Mouse (Mus musculus) forebrain, embryonic 13.5 days (tissue): Measurements from ENCODE around the gene Dpf1. TPM values are rescaled to one million over a fixed set of nuclear protein-coding genes. Genes with fewer than 3 reads are reported as not detected.

Experiments used
- ATAC-seq: fragments of 200-750 bp; cut with Nextera tagmentation; 2 replicates; pipeline ENCODE4 v1.8.0; 2017
- H3K27ac ChIP-seq: fragments of 300-500 bp; sonication (generic); 2 replicates; pipeline ENCODE4 v1.5.1; 2015; ENCODE audit warnings: inconsistent platforms, mild to moderate bottlenecking, moderate library complexity
- H3K27me3 ChIP-seq: fragments of 300-500 bp; sonication (generic); 2 replicates; pipeline ENCODE4 v1.6.1; 2015; ENCODE audit warnings: mild to moderate bottlenecking, inconsistent platforms
- H3K36me3 ChIP-seq: fragments of 300-500 bp; sonication (generic); 2 replicates; pipeline ENCODE4 v1.6.1; 2015; ENCODE audit warnings: mild to moderate bottlenecking, inconsistent platforms; ENCODE audit not compliant: poor library complexity, severe bottlenecking
- H3K4me1 ChIP-seq: fragments of 300-500 bp; sonication (generic); 2 replicates; pipeline ENCODE4 v1.6.1; 2015; ENCODE audit warnings: inconsistent platforms
- H3K4me2 ChIP-seq: fragments of 300-500 bp; sonication (generic); 2 replicates; pipeline ENCODE4 v1.6.1; 2015; ENCODE audit warnings: inconsistent platforms, mild to moderate bottlenecking, moderate library complexity
- H3K4me3 ChIP-seq: fragments of 300-500 bp; sonication (generic); 2 replicates; pipeline ENCODE4 v1.5.1; 2015; ENCODE audit warnings: mild to moderate bottlenecking, inconsistent platforms
- H3K9ac ChIP-seq: fragments of 300-500 bp; sonication (generic); 2 replicates; pipeline ENCODE4 v1.6.1; 2015; ENCODE audit warnings: mild to moderate bottlenecking, inconsistent platforms
- H3K9me3 ChIP-seq: fragments of 300-500 bp; sonication (generic); replicated peaks from 2 replicates; pipeline ENCODE4 v1.6.1; 2016; ENCODE audit warnings: inconsistent platforms
- WGBS: fragments of 180-500 bp; shearing (Covaris S2); methylation state at CpG from one replicate; pipeline ENCODE4 v1.1.7; 2015; 5-methylcytosine and 5-hydroxymethylcytosine counted together
- polyA plus RNA-seq: library from polyadenylated mRNA; unstranded; fragments of >200 nt; fragmentation: Nextera tagmentation; extraction: Ambion mirVana; gene quantifications from 2 replicates; pipeline ENCODE4 v1.2.1, GENCODE M21; 2015

Gene Dpf1
- polyA plus RNA-seq, 1 experiment from 2014 or later, result 165 TPM

DNA sequence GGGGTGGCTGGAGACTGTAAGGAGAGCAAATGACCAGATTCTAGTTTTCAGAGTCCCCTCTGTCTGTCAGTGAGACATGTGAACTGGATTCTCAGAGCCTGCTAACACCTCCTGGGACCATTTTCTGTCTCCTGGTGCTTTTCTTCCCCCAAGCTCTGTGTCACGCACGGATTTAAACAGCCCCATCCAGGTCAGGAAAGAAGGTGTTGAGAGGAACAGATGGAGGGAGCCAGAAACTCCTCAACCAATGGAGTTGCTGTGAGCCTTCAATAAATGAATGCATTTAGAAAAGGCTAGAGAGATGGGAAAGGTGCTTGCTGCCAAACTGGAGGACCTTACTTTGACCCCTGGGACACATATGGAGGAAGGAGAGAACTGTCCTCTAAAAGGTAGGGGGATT is 34.0 kb downstream of the Dpf1 start:
- peaks cover 25% of the 10 kb centered on the region for H3K4me1 ChIP-seq
- no peak overlapping the region for H3K4me3 ChIP-seq
- H3K9me3 ChIP-seq, result no peaks in the 10 kb centered on the region
- no peak for ATAC-seq
- H3K27me3 ChIP-seq, result no peaks in the 10 kb centered on the region
- H3K9ac ChIP-seq, result no peak overlapping the region
- 80% methylated on average over 2 of the region's 2 CpGs for WGBS
- H3K27ac ChIP-seq, result peak overlapping the region; percentile 25; the same call in 1 of the 2 replicates
- H3K4me2 ChIP-seq, result no peak overlapping the region
- H3K36me3 ChIP-seq, result peaks cover 7% of the 10 kb centered on the region; the same call in 1 of the 2 replicates

DNA sequence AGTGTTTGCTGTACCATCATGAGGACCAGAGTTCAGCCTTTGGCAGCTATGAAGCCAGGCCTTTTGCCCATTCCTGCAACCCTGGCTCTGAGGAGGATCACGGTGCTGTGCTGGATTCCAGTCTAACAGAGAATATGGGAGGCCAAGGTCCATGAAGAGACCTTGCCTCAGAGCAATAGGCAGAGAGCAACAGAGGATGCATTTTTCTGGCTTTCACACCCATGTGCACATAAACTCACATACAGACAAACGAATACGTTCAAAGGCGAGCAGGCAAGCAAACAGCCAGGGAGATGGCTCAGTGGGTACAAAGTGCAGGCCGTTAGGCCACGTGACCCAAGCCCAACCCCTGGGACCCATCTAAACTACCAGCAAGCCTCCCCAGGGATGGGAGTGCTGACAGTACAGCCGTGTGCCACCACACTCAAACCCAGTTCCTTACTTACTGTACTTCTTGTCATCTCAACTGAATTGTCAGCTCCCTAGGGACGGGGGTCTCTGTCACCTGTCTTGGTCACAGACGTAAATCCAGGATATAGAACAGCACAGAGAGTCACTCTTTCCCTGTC is 34.7 kb downstream of the Dpf1 start:
- Histone ChIP-seq H3K4me2 (no peak overlapping the region), H3K9me3 (no peaks in the 10 kb centered on the region), H3K36me3 (peaks cover 7% of the 10 kb centered on the region; the same call in 1 of the 2 replicates), H3K9ac (no peak overlapping the region), H3K4me1 (peaks cover 30% of the 10 kb centered on the region), H3K27me3 (no peaks in the 10 kb centered on the region), H3K27ac (no peak overlapping the region; the same call in 1 of the 2 replicates), H3K4me3 (no peak overlapping the region)
- 88% methylated on average over 9 of the region's 9 CpGs for WGBS
- ATAC-seq, result no peak

DNA sequence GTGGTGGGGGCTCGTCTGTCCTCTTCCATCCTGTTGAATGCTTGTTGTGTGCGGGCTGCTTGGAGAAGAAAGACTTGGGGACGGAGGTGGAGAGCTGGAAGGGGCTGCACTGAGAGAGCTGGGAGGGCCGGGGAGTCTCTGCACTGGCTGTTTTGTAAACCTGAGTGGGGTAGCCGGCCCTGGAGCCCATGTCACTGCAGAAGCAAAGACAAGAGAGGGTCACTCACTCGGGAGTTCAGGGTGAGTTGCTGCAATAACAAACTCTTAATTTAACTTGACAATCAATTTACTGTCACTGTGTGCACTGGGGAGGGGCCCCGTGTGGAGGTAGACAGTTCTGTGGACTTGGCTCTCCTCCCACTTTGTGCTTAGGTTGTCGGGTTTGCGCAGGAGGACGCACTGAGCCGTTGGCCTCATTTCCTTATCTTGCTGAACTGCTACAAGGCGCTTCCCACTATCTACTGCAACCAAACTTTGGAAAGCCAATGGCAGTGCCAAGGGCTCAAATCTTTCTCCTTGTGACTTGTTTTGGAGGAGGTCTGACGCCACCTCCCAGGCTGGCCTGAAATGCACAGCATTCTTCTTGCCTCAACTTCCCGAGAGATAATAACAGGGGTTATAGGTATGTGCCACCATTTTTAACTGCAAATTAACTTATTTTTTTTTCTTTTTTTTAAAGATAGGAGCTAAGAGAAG is 35.4 kb downstream of the Dpf1 start:
- 80% methylated on average over 14 of the region's 14 CpGs for WGBS
- H3K4me3 ChIP-seq, result no peak overlapping the region
- no peaks in the 10 kb centered on the region for H3K9me3 ChIP-seq
- H3K36me3 ChIP-seq, result peaks cover 7% of the 10 kb centered on the region; the same call in 1 of the 2 replicates
- no peak for ATAC-seq
- H3K27me3 ChIP-seq, result no peaks in the 10 kb centered on the region
- no peak overlapping the region for H3K27ac ChIP-seq
- H3K9ac ChIP-seq, result no peak overlapping the region
- no peak overlapping the region for H3K4me2 ChIP-seq
- peaks cover 30% of the 10 kb centered on the region for H3K4me1 ChIP-seq

DNA sequence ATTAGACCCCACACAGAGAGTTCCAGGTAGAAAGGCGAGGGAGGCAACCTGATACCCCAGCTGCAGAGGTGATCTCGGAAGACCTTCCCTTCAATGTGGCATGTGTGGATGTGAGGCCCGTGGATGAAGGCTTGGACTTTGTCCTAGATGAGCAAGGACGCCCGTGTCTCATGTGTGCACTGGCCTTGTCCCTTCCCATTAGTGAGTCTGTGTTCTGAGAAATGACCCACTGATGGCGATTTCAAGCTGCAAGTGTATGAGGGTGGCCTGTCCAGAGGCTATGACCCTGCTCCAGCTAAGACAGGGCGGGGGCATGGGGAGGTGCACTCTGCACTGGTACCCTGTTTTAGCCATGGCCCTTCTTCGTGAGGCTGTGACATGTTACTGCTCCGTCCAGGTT is 36.5 kb downstream of the Dpf1 start:
- H3K27ac ChIP-seq, result no peak overlapping the region
- H3K4me2 ChIP-seq, result no peak overlapping the region
- no peak overlapping the region for H3K9ac ChIP-seq
- no peaks in the 10 kb centered on the region for H3K9me3 ChIP-seq
- H3K27me3 ChIP-seq, result no peaks in the 10 kb centered on the region
- 91% methylated on average over 9 of the region's 9 CpGs for WGBS
- ATAC-seq, result no peak
- H3K36me3 ChIP-seq, result peaks cover 7% of the 10 kb centered on the region; the same call in 1 of the 2 replicates
- no peak overlapping the region for H3K4me3 ChIP-seq
- H3K4me1 ChIP-seq, result peaks cover 29% of the 10 kb centered on the region

DNA sequence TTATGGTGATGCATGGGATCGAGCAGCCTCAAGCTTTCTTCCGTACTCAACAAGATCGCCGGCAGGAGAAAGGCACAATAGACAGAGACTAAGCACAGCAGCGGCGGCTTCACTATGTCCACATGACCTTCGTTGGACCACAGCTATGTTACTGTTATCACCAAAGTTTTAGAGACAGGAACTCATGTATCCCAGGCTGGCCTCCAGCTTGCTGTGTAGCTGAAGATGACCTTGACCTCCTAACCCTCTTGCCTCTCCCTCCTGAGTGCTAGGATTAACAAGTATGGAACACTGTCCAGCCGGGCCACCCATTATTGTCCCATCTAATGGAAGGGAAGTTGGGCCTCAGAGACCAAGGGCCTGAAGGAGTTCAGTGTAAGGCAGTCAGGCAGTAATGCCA is 37.1 kb downstream of the Dpf1 start:
- Histone ChIP-seq H3K9me3 (no peaks in the 10 kb centered on the region), H3K4me2 (no peak overlapping the region), H3K36me3 (peaks cover 7% of the 10 kb centered on the region; the same call in 1 of the 2 replicates), H3K27ac (no peak overlapping the region), H3K4me1 (peaks cover 35% of the 10 kb centered on the region), H3K4me3 (no peak overlapping the region), H3K27me3 (no peaks in the 10 kb centered on the region), H3K9ac (no peak overlapping the region)
- ATAC-seq, result no peak
- 90% methylated on average over 8 of the region's 8 CpGs for WGBS

DNA sequence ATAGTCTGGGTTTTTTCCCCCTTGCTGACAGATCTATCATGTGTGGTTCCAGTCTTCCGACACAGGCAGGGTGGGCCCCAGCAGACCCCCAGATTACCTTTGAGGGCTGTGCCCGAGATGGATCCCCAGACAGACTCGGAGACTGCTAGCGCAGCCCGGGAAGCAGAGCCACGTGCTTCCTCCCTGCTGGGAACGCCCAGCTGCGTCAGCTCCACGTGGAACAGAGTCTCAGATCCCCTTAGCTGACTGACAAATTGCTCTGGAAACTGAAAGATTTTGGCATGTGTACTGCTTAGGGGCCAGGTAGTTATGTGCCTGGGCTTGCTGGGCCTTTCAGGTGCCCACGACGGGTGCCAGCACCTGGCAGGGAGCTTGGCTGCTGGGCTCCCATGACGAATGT is 38.0 kb downstream of the Dpf1 start:
- H3K9me3 ChIP-seq, result no peaks in the 10 kb centered on the region
- H3K4me1 ChIP-seq, result peaks cover 44% of the 10 kb centered on the region
- peak overlapping the region; percentile 86 for H3K27ac ChIP-seq
- WGBS, result 57% methylated on average over 12 of the region's 12 CpGs
- 0 out of 2 replicates have a peak overlapping the region, but pooled peaks have one; percentile 50 for H3K9ac ChIP-seq
- no peak; the same call in 1 of the 2 replicates for ATAC-seq
- H3K4me3 ChIP-seq, result no peak overlapping the region
- peaks cover 7% of the 10 kb centered on the region; the same call in 1 of the 2 replicates for H3K36me3 ChIP-seq
- H3K27me3 ChIP-seq, result no peaks in the 10 kb centered on the region
- H3K4me2 ChIP-seq, result no peak overlapping the region

DNA sequence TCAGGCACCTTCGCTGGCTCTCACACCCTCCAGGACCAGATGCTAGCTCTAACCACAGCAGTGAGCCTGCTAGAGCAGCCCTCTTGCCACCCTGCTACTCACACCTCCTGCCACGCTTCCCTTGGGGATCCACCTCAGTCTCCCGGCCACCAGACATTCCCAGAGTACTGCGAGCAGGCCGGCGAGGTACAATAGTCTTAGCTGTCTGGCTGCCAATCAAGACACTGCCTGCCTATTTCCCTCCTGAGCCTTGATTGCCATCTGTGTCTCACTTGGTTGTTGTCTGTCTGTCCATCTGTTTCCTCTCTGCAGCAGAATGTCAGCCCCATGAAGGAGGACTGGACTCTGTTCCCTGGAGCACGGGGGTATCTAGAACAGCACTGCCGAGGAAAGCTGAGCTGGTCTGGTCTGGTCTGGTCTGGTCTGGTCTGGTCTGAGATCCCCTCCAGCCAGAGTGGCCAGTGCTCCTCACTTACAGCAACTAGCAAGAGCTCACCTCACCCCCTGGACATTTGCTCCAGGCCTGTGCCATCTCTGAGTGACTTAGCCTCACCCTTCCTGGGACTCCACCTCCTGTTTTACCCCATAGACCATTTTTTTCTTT is 38.8 kb downstream of the Dpf1 start:
- H3K9ac ChIP-seq, result peak overlapping the region; percentile 50
- ATAC-seq, result peak; percentile 52
- no peak overlapping the region for H3K4me2 ChIP-seq
- peaks cover 44% of the 10 kb centered on the region for H3K4me1 ChIP-seq
- H3K36me3 ChIP-seq, result peaks cover 4% of the 10 kb centered on the region
- no peak overlapping the region for H3K4me3 ChIP-seq
- H3K27me3 ChIP-seq, result no peaks in the 10 kb centered on the region
- H3K9me3 ChIP-seq, result no peaks in the 10 kb centered on the region
- peak overlapping the region; percentile 86 for H3K27ac ChIP-seq
- WGBS, result 47% methylated on average over 8 of the region's 8 CpGs

DNA sequence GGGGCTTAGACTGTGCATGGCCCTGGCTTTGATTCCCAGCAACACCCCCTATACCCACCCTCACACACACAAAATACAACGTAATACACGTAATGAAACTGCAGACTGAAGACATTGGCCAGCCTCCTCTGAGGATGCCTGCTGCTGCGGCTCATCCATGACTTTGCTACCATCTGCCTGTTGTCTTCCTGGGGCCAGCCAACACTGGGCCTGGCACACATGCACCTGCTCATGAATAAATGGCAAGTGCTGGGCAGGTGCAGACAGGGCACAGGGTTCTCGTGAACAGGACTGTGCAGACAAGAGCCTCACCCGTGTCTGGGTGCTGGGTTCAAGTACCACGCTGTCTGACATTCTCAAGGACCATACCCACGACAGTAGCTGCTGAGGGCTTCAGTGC is 40.0 kb downstream of the Dpf1 start:
- Histone ChIP-seq H3K9me3 (no peaks in the 10 kb centered on the region), H3K9ac (no peak overlapping the region), H3K27ac (peak overlapping the region; percentile 86), H3K4me1 (peaks cover 44% of the 10 kb centered on the region), H3K27me3 (no peaks in the 10 kb centered on the region), H3K36me3 (peaks cover 12% of the 10 kb centered on the region), H3K4me2 (no peak overlapping the region), H3K4me3 (no peak overlapping the region)
- 87% methylated on average over 7 of the region's 7 CpGs for WGBS
- ATAC-seq, result no peak

DNA sequence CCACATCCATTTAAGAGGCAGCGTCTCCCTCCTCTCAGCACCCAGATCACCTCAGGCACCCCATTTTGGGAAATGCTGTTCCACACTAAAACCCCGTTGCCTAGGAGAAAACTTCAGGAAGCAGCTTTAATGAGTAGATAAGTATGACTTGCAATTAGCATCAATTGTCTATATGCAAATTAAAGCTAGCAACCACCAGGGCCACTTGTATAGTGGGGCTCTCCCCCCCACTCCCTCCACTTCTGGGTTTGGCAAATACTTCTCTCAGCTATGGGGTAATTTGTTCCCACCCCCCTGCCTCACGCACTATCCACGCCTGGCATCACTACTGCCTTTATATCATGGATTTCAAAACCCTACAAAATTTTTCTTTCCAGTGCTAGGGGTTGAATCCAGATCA is 41.8 kb downstream of the Dpf1 start:
- WGBS, result 20% methylated on average over 4 of the region's 4 CpGs
- no peak overlapping the region for H3K9ac ChIP-seq
- H3K4me3 ChIP-seq, result no peak overlapping the region
- peak overlapping the region; percentile 44 for H3K27ac ChIP-seq
- no peaks in the 10 kb centered on the region for H3K27me3 ChIP-seq
- H3K4me1 ChIP-seq, result peaks cover 44% of the 10 kb centered on the region
- no peaks in the 10 kb centered on the region for H3K9me3 ChIP-seq
- H3K36me3 ChIP-seq, result peaks cover 29% of the 10 kb centered on the region
- H3K4me2 ChIP-seq, result no peak overlapping the region
- peak; percentile 56 for ATAC-seq

DNA sequence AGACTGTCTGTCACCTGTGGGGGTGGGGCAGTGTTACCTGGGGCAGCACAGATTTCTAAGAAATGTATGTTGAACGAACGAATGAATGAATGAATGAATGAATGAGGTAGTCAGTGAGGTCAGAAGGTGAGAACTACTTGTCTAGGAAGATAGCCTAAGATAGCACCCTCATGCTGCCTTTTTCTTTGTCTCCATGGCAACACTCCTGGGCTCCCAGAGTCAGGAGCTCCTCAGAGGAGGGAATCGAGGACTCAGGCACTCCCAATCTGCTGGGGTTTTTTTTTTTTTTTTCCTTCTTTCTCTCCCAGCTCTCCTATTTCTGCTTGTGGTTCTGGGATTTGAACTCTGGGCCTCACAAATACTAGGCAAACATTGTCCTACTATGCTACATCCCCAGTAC is 42.5 kb downstream of the Dpf1 start:
- Histone ChIP-seq H3K4me1 (peaks cover 43% of the 10 kb centered on the region), H3K36me3 (peaks cover 33% of the 10 kb centered on the region), H3K9me3 (no peaks in the 10 kb centered on the region), H3K27me3 (no peaks in the 10 kb centered on the region), H3K4me2 (no peak overlapping the region), H3K27ac (peak overlapping the region; percentile 44), H3K4me3 (no peak overlapping the region), H3K9ac (no peak overlapping the region)
- WGBS, result 60% methylated on average over 3 of the region's 3 CpGs
- no peak for ATAC-seq

DNA sequence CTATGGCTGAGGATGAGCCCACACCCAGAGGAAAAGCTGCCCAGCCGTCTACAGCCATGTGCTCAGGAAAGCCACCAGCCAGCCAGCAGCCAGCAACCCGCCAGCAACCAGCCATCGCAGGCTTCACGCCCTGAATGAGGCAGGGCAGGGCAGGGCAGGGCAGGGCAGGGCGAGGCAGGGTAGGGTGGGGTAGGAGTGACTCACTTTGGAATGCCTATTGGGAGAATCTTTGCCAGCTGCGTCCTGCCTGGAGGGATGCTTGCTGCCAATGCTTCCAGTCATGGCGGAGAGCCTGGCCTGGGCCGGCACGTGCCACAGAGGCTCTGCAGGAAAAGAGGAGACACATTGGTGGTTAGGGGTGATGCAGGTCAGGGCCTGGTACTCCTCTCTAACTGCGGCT is 46.7 kb downstream of the Dpf1 start:
- Histone ChIP-seq H3K27ac (no peak overlapping the region), H3K4me3 (no peak overlapping the region), H3K4me1 (peaks cover 16% of the 10 kb centered on the region), H3K36me3 (peaks cover 53% of the 10 kb centered on the region), H3K4me2 (no peak overlapping the region), H3K9me3 (no peaks in the 10 kb centered on the region), H3K9ac (no peak overlapping the region), H3K27me3 (no peaks in the 10 kb centered on the region)
- ATAC-seq, result no peak
- 83% methylated on average over 10 of the region's 10 CpGs for WGBS

DNA sequence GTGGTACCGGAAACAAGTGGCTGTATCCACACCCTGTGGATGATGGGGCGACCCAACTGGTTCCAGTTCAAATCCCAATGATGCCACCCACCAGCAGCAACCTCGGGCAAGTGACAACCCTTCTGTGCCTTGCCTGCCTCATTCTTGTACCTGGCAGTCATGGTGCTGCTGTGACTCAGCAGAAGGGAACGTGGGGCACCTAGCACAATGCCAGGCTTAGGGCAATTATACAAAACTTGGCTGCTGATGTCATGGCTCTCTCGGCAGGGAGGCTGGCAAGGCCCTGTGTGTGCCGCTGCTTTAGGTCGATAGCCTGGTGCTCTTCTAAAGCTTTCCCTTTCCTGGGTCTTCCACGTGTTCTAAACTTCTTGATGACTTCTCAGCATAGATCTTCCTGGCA is 48.5 kb downstream of the Dpf1 start:
- no peaks in the 10 kb centered on the region for H3K9me3 ChIP-seq
- WGBS, result 74% methylated on average over 8 of the region's 8 CpGs
- H3K27me3 ChIP-seq, result no peaks in the 10 kb centered on the region
- H3K9ac ChIP-seq, result no peak overlapping the region
- H3K4me2 ChIP-seq, result no peak overlapping the region
- H3K27ac ChIP-seq, result no peak overlapping the region
- no peak overlapping the region for H3K4me3 ChIP-seq
- H3K36me3 ChIP-seq, result peaks cover 53% of the 10 kb centered on the region
- no peak for ATAC-seq
- 0 out of 2 replicates have a peak, but pooled peaks cover 4% of the 10 kb centered on the region for H3K4me1 ChIP-seq
